Mouse (Mus musculus) megakaryocyte-erythroid progenitor cell, adult 5-6 weeks (primary cell): ENCODE data around the gene Rel. TPM values are rescaled to one million over a fixed set of nuclear protein-coding genes. Genes with fewer than 3 reads are reported as not detected.

ENCODE experiments used
- ATAC-seq: replicated peaks from 2 replicates; pipeline ENCODE4 v1.8.0; 2016; ENCODE audit warnings: mild to moderate bottlenecking, inconsistent platforms; ENCODE audit not compliant: severe bottlenecking, poor library complexity, low FRiP score, low TSS enrichment
- total RNA-seq, 2 experiments: library from RNA; stranded (forward) in 1 of 2; stranded (reverse) in 1 of 2; fragments of 200-1000, 215-1000 nt in 1 of 2; fragments of >200 nt in 1 of 2; fragmentation: Nextera tagmentation in 1 of 2; gene quantifications; 2 replicates each; pipeline ENCODE4 v1.2.3; 2014 to 2017

Gene Rel
- total RNA-seq, 2 experiments from 2014 or later = 0.44 to 1.9 TPM

DNA sequence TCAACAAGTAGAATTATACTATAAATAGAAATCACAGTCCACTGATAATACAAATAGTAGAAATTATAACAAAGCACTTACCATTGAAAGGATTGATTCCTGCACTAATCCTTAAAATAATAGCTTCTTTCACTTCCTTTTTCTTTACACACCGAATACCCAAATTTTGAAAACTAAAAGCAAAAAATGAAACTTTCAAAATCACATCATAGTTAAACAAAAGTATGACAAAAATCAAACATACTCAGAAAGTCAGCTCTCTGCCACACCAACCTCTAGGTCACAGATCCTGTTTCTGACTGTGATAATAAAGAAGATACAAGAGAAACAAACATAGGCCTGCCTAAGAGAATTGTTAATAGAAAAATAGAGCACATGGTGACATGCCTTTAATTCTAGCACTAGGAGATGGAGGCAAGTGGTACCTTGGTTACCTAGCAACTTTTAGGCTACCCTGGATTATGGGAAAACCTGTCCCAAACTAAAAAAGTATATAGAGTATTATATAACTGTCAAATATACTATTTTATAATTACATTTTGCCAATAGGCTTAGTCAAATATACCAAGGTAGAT is 17.5 kb downstream of the Rel start:
- no peak for ATAC-seq

DNA sequence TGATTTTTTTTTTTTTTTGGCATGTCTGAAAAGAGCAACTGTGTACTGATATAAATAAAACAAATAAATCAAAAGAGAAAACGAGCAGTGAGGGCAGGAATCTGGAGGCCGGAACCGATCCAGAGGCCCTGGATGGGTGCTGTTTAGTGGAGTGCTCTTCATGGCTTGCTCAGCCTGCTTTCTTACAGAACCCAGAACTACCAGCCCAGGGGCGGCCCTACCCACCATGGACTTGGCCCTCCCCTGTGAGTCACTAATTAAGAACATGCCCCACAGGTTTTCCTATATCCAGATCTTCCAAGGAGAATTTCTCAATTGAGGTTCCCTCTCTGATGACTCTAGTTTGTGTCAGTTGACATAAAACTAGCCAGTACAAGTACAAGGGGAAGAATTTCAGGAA is 24.7 kb downstream of the Rel start:
- no peak for ATAC-seq

DNA sequence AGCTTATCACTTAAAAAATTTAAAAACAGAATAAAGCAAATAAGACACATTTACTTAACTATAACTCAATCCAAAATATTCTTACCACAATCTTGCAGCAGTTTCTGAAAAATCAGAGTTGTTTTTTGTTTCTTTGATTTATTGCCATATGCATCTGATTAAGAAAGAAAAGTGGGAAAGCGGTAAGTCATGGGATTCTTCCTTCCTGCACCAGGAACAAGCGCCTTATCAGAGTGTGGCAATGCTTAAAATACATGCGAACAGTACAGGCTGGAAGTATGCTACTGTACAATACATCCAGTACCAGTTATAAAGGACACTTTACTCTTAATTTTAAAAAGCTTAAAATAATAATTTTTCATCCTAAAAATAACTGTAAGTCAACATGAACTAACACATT is 26.4 kb downstream of the Rel start:
- no peak for ATAC-seq

DNA sequence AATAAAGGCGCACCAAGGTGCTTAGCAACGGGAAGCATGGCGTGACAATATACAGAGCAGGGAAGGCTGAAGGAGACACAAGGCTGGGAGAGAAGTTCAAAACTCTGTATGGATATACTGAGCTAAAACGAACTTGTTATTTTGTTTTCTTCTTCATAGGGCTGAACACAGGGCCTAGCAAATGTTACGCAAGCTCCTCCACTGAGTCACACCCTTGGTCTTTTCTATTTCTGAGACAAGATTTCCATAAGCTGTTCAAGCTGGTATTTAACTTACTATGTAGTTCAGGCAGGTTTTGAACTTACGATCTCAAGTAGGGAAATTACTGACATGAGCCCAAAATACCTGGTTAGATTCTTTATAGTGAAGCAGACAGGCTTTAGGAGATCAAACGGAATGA is 29.4 kb downstream of the Rel start:
- no peak for ATAC-seq

DNA sequence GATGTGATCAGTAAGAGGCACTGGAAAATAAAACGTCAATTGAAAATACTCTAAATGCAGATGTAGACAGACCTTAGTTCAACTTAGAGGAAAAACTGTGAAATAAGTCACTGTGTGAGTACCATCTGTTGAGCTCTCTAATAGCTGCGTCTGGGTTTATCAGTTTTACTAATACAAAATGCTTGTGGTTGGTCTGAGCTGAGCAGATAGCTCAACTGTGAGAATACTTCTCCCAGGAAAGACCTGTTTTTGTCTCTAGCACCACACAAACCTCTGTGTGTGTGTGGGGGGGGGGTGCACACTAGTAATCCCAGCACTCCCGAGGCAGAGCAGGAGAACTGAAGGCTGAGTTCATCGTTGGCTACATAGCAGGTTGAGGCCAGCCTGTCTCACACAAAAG is 29.9 kb downstream of the Rel start:
- peak; percentile 92 for ATAC-seq

DNA sequence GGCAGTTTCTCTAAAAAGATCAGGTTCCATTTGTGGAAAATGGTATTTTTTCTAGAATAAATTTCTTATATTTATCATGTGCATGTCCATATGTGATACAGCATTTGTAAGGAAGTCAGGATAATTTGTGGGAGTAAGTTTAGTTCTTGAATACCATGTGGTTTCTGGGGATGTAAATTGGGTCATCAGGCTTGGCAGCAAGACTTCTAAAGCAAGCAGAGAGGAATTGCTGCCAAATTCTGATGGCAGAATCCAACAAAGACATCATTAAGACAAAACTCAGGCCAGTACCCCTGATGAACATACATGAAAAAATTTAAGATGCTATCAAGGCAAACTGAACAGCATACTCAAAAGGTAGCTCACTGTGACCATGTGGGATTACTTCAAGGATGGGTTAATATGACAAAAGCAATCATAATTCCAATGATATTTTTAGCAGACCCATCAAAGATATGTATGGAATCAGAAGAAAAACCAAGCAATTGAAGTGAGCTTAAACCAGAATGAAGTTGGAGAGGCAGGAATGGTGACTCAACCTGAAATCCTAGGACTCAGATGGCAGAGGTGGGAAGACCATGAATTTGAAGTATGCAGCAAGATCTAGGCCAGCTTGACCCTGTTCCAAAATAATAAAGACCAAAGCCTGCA is 34.8 kb downstream of the Rel start:
- no peak for ATAC-seq

DNA sequence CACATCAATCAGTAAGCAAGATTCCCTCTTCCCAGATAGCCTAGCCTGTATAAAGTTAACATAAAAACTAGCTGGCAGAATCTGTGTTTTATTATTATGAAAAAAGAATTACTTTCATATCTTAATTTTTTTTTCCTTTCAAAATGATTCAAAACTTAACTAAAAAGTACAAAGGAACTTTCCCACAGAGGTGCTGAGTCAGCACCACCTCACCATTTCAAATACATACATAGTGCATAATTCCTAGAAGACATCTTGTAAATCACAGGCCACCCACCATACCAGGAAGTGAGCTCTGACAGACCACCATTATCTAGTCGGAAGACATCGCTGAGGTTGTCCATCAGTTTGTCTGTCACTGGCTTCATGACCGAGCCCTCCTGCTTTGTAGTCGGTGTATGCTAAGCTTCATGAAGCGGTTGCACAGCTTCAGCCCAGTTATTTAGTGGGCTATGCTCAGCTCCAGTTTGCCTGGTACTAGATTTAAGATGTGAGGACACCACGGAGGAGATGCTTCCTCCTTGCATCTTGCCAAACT is 36.0 kb downstream of the Rel start:
- no peak for ATAC-seq

DNA sequence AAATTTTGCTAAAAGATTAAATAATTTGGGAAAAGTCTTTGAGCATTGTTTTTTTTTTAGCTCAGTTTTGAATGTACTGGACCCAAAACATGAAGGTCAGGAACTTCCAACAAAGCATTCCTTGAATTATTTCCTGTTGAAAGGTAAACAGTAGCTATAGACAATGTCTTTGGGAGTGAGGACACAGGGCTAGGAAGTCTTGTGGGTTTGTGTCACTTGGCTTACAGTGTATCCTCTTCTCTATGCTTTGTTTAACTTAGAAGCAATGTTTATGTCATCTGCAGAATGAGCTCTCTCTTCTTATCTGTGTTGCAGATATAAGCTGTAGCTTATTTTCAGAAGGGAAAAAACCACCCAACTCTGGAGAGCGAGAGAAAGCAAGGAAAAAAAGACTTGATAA is 37.9 kb downstream of the Rel start:
- no peak for ATAC-seq

DNA sequence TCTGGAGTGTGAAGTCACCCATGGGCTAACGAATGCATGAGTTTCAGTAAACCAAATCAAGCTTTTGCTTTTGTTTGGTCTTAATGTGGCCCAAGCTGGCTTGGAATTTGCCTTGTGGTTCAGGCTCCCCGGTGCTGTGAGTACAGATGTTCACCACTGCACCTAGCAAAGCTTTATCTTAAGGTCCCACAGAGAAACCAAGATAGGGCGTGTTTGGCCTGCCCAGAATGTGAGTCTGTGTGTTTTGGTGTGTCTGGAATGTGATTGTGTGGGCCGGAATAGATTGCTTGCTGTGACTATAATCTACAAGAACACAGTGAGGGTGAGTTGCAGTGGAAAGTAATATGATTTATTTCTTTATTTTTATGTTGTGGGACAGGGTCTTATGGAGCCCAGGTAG is 40.6 kb downstream of the Rel start:
- ATAC-seq = peak; percentile 97

DNA sequence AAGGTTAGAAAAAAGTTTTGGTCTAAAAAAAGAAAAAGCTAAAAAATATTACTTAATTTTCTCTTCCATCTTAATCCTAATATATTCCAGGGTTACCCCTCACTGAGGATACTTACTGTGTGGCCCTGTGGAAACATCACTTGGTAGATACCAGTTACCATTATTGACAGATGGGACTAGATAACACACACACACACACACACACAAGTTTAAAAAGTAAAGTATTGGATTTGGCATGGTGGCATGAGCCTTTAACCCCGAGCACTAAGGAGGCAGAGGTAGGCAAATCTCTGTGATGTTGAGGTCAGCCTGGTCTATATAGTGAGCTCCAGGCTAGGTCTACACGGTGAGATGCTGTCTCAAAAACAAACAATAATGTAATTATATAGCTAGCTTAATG is 42.6 kb downstream of the Rel start:
- ATAC-seq = no peak

DNA sequence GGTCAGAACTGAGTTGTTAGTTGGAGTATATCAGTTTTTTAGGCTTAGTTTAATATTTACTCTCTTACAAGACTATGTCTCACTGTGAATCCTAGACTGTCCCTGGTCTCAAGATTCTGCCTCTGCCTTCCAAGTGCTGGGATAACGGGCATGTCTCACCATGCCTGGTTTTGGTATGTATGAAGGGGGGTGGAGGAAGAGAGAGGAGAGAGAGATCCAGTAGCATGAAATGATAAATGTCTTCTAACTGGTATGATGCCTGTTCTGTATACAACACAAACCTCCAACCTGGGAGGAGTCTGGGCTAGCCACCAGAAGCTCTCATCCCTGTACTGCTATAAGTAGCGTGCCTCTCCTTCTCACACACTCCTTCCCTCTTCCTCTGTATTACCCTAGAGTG is 44.3 kb downstream of the Rel start:
- no peak for ATAC-seq

DNA sequence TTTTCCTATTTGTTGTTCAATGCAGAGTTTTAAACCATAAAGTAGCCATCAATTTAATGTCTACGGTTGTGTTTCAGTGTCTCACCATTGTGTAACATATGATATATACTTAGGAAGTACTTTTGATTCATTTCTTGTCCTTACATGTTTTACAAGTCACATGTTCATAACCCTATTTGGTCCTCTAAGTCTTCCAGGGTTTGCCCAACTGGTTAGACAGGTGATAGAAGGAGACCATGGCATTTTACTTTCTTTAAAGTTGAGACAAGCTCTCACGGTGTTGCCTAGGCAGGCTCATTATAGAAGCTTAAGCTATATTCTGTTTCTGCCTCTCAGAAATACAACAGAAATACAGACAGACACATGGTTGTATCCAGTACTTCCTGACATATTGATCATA is 44.9 kb downstream of the Rel start:
- no peak for ATAC-seq

DNA sequence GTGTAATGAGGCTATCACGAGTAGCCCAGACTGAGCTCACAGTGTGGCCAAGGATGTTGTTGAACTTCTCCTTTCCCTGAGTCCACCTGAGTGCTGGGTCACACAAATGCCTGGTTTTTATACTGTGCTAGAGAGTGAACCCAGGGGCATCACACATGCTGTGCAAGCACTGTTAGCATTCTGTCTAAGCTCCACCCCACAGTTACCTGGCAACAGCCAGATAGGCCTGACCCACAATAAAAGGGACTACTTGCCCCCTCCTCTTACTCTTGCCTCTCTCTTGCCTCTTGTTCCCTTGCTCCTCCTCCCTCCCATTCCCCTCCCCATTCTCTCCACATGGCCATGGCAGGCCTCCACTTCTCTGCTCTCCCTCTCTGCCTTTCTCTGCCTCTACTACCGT is 48.4 kb downstream of the Rel start:
- ATAC-seq = no peak

DNA sequence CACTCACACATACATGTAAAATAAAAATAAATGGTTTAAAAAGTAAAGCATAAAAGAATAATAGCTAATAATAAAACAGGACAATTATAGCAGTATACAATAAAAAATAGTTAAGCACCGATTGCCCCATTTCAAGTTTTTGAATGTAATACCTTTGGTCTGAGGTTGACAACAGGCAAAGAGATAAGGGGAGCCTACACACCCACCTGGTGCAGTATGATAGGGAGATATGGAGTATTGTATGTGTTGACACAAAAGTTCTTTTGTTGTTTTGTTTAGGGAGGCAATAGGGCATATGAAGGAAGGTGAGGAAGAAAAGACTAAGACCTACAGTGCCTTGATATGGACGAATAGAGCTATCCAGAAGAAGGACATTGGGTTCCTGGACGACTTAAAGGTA is 50.9 kb downstream of the Rel start:
- ATAC-seq = peak; percentile 77

DNA sequence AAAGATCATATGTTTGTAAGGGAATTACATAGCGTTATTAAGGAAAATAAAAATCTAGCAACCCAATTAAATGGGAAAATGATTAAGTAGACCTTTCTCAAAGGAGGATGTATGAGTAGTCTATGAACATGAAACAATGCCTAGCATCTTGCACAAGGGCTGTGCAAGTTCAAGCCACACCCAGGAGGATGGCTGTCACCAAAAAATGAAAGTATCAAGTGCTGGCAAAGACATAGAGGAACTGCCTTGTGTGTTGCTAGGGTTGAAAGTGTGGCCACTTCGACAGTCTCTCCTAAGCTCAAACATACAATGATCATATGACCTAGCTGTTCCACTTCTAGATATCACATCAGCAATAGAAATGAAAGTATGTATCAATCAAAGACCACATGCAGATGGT is 51.9 kb downstream of the Rel start:
- no peak for ATAC-seq

DNA sequence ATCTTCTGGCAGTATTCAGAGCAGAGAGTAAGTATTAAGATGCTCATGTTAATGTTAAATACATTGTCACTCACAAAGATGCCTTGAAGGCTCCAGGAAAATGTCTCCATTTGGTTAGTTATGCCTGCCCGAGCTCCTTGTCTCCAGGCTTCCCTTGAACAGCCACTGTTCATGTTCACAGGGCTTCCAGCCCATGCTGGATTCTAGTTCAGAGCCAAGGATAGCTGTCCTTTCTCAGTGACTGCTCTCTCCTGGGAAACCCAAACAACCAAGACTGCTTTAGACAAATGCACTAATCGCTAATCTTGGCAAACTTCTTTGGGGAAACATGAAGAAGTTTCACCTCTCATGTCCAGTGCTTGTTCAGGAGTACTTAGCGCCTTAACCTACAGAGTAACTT is 58.5 kb downstream of the Rel start:
- no peak for ATAC-seq

DNA sequence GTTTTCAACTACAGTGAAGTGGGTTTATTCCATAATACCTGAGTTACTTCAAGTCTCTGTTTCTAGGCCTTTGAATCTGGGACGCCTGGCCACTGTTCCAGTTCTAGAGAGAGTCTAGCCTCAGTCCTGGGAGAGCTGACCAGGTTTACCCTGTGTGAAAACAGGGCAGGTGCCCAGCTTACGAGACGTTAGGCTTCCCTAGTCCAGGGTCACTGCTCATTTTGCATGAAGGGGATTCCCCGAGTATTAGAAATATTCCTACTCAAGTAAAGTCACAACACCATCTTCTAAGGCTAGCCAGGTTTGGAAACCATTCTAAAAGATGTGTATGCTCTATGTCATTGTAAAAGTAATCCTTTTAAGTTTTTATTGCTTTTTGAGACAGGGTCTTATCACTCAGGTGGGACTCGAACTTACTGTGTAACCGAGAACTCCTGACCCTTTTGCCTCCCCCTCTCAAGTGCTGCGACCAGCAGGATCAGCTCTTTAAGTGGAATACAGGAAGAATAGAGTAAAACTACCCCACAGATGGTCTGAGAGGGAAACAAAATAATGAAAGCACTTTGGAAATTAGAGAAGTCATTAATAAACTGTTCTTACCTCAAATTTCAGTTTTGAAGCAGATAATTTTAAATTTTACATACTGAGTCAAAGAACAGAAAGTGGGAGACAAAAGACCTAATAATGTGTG is 66.0 kb downstream of the Rel start:
- ATAC-seq = no peak

DNA sequence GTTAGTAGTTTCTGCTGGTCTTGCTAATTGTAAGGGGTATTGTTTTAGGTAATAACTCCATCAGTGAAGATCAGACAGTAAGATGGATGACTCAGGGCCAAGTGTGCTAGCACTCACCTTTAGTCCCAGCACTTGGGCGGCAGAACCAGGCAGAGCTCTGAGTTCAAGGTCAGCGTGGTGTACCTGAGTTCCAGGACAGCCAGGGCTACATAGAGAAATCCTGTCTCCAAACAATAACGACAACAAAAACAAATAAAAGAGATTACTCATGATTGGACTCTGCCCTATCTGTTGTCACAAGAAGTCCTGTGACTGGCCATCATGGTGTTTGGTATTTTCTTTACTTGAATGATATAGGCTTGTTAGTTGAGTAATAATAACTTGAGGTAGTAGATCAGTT is 68.9 kb downstream of the Rel start:
- ATAC-seq = no peak

DNA sequence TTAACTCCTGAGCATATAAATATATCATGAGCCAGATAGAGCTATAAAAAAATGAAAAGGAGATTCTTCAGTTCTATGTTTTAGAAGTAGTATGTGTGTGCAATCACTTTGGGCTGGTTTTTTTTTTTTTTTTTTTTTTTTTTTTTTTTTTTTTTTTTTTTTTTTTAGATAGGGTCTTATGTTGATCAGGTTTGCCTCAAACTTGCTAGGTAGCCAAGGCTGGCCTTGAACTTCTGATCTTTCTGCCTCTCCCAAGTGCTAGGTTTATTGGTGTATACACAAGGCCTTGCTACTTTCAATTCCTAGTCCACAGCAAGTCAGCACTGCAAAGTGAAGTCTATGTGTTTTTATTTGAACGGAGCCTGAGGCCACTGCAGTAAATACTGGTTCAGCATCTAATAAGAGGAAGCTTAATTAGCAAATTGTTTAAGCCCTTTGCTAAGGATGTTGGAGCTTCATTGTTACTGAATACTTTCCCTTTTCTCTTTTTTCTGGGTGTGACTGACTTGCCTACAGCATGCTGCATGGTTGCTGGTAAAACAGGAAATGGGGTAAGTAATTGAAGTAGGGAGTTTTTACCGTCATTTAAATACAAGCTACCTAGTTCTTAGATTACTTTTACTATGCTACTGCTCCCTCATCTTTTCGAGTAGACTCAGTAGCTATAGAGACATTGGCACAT is 71.2 kb downstream of the Rel start:
- no peak for ATAC-seq

DNA sequence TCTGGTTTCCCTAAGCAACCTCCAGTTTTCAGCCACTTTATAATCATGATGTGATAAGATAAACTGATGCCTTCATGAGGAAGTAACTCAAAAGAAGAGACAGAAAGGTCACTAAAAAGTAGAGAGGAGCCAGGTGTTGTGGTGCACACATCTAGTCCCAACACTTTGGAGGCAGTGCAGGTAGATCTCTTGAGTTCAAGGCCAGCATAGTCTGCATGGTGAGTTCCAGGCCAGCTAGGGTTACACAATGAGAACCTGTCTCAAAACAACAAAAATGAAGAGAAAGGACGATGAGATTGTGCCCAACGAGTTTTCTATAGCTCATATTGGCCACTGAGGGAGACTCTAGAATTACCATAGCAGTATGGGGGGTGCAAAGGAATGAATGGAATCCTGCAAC is 72.2 kb downstream of the Rel start:
- ATAC-seq = no peak
